ENCODE assay signal across 24 mouse cellular contexts in genomic region chr3:110132289-110132688, GRCm38 (mm10). TPM values are rescaled to one million over a fixed set of nuclear protein-coding genes. Genes with fewer than 3 reads are reported as not detected.
A peak's percentile ranks its signal among the peaks of the same experiment; 100 is the strongest.
DNase-seq lines count a peak whose midpoint lies in the region; ATAC-seq lines count a peak whose summit lies in the region.
"Had no signal": no experiment of that assay in that cellular context is flagged by ENCODE, and none has a peak within 500 bp of the region (broad histone marks: within the 10 kb centered on the region; RNA-seq: fewer than 3 reads in every experiment).

No protein-coding gene starts in this region.

- WGBS in forebrain, embryonic 12.5 days = 71% methylated on average over 8 of the region's 8 CpGs
- 67% methylated on average over 8 of the region's 8 CpGs for whole genome bisulfite sequencing in forebrain, embryonic 16.5 days
- 65% methylated on average over 8 of the region's 8 CpGs for WGBS in forebrain, embryonic 15.5 days
- 58% methylated on average over 8 of the region's 8 CpGs for WGBS in midbrain, embryonic 12.5 days
- WGBS in neural tube, embryonic 14.5 days = 35% methylated on average over 8 of the region's 8 CpGs

- peaks cover 7% of the 10 kb centered on the region; the same call in 1 of the 2 replicates for H3K4me1 ChIP-seq in forebrain, embryonic 12.5 days
- H3K4me1 ChIP-seq in forebrain, embryonic 16.5 days (replicated peaks; ENCODE audit: control insufficient read depth, insufficient read depth, low read length) = peaks cover 7% of the 10 kb centered on the region
- peaks cover 8% of the 10 kb centered on the region; the same call in 1 of the 2 replicates for H3K4me1 ChIP-seq in forebrain, embryonic 15.5 days
- H3K4me1 ChIP-seq in midbrain, embryonic 12.5 days = peaks cover 6% of the 10 kb centered on the region
- peaks cover 5% of the 10 kb centered on the region for H3K4me1 ChIP-seq in neural tube, embryonic 14.5 days (ENCODE audit: control insufficient read depth, insufficient read depth, low read length)
- H3K4me1 ChIP-seq: heart, embryonic 15.5 days; liver, embryonic 12.5 days; stomach, embryonic 15.5 days had no signal

- peak; percentile 50; the same call in 1 of the 2 replicates for ATAC-seq in forebrain, embryonic 12.5 days (ENCODE audit: low FRiP score)
- ATAC-seq in forebrain, embryonic 16.5 days = no peak
- 0 out of 2 replicates have a peak, but pooled peaks have one; percentile 46 for ATAC-seq in forebrain, embryonic 15.5 days (replicated peaks)
- peak; percentile 69 for ATAC-seq in midbrain, embryonic 12.5 days (ENCODE audit: low FRiP score, low read depth)
- peak; percentile 67; the same call in 1 of the 2 replicates for ATAC-seq in neural tube, embryonic 14.5 days (ENCODE audit: low read depth)
- ATAC-seq: intestine, embryonic 16.5 days; liver, embryonic 12.5 days had no signal

- no peak overlapping the region for H3K9ac ChIP-seq in forebrain, embryonic 12.5 days
- H3K9ac ChIP-seq in forebrain, embryonic 16.5 days (replicated peaks; ENCODE audit: low read depth, low read length) = no peak overlapping the region
- H3K9ac ChIP-seq in forebrain, embryonic 15.5 days (replicated peaks) = no peak overlapping the region
- H3K9ac ChIP-seq in midbrain, embryonic 12.5 days (replicated peaks) = no peak overlapping the region
- H3K9ac ChIP-seq in neural tube, embryonic 14.5 days (replicated peaks; ENCODE audit: low read depth, low read length) = no peak overlapping the region
- H3K9ac ChIP-seq: heart, embryonic 15.5 days; limb, embryonic 12.5 days; liver, embryonic 12.5 days; lung, embryonic 14.5 days; stomach, embryonic 15.5 days had no signal

- no peaks in the 10 kb centered on the region for H3K27me3 ChIP-seq in forebrain, embryonic 12.5 days
- H3K27me3 ChIP-seq in forebrain, embryonic 16.5 days (replicated peaks; ENCODE audit: control insufficient read depth, insufficient read depth, low read length) = no peaks in the 10 kb centered on the region
- no peaks in the 10 kb centered on the region for H3K27me3 ChIP-seq in forebrain, embryonic 15.5 days
- no peaks in the 10 kb centered on the region for H3K27me3 ChIP-seq in midbrain, embryonic 12.5 days
- no peaks in the 10 kb centered on the region for H3K27me3 ChIP-seq in neural tube, embryonic 14.5 days (ENCODE audit: control insufficient read depth, insufficient read depth, low read length)
- H3K27me3 ChIP-seq: heart, embryonic 15.5 days; liver, embryonic 12.5 days; stomach, embryonic 15.5 days had no signal

- no peak overlapping the region for H3K27ac ChIP-seq in forebrain, embryonic 12.5 days
- H3K27ac ChIP-seq in forebrain, embryonic 16.5 days (ENCODE audit: low read length) = no peak overlapping the region
- no peak overlapping the region for H3K27ac ChIP-seq in forebrain, embryonic 15.5 days (replicated peaks)
- H3K27ac ChIP-seq in midbrain, embryonic 12.5 days (replicated peaks) = peak overlapping the region; percentile 30; the same call in 1 of the 2 replicates
- no peak overlapping the region for H3K27ac ChIP-seq in neural tube, embryonic 14.5 days (ENCODE audit: low read depth, low read length)
- H3K27ac ChIP-seq: gastrocnemius, adult 2 months; heart, embryonic 15.5 days; limb, embryonic 12.5 days; liver, embryonic 12.5 days; stomach, embryonic 15.5 days had no signal

- H3K9me3 ChIP-seq in forebrain, embryonic 12.5 days = no peaks in the 10 kb centered on the region
- no peaks in the 10 kb centered on the region for H3K9me3 ChIP-seq in forebrain, embryonic 16.5 days (ENCODE audit: control insufficient read depth, low read length)
- H3K9me3 ChIP-seq in forebrain, embryonic 15.5 days = no peaks in the 10 kb centered on the region
- no peaks in the 10 kb centered on the region for H3K9me3 ChIP-seq in midbrain, embryonic 12.5 days
- no peaks in the 10 kb centered on the region for H3K9me3 ChIP-seq in neural tube, embryonic 14.5 days (ENCODE audit: control insufficient read depth, low read length)
- H3K9me3 ChIP-seq: heart, embryonic 15.5 days; limb, embryonic 12.5 days; liver, embryonic 12.5 days; stomach, embryonic 15.5 days had no signal

- H3K36me3 ChIP-seq in forebrain, embryonic 12.5 days (replicated peaks) = no peaks in the 10 kb centered on the region
- no peaks in the 10 kb centered on the region for H3K36me3 ChIP-seq in forebrain, embryonic 16.5 days (ENCODE audit: control insufficient read depth, insufficient read depth)
- no peaks in the 10 kb centered on the region for H3K36me3 ChIP-seq in forebrain, embryonic 15.5 days
- no peaks in the 10 kb centered on the region for H3K36me3 ChIP-seq in midbrain, embryonic 12.5 days
- no peaks in the 10 kb centered on the region for H3K36me3 ChIP-seq in neural tube, embryonic 14.5 days (ENCODE audit: control insufficient read depth, insufficient read depth, low read length)
- H3K36me3 ChIP-seq: G1E; heart, embryonic 15.5 days; limb, embryonic 12.5 days; liver, embryonic 12.5 days; stomach, embryonic 15.5 days had no signal

- no peak for DNase-seq in gastrocnemius, postnatal 25 days
- no peak for DNase-seq in T-cell, adult 2 months (ENCODE audit: low spot score)
- no peak for DNase-seq in adrenal gland, postnatal 10 days
- DNase-seq: adrenal gland, postnatal 36 days; cerebellum, adult 18-20 months; cerebellum, postnatal 25 days; gastrocnemius, adult 2 months; heart, adult 11 months; heart, postnatal 4 days; kidney, postnatal 36 days; lung, embryonic 14.5 days; lung, postnatal 36 days; thymus, adult 2 months had no signal

- H3K4me2 ChIP-seq in forebrain, embryonic 12.5 days = no peak overlapping the region
- H3K4me2 ChIP-seq in forebrain, embryonic 16.5 days (ENCODE audit: low read length) = no peak overlapping the region
- H3K4me2 ChIP-seq in forebrain, embryonic 15.5 days (replicated peaks) = no peak overlapping the region
- H3K4me2 ChIP-seq in midbrain, embryonic 12.5 days (replicated peaks) = 0 out of 2 replicates have a peak overlapping the region, but pooled peaks have one; percentile 1
- no peak overlapping the region for H3K4me2 ChIP-seq in neural tube, embryonic 14.5 days (ENCODE audit: low read depth, low read length)
- H3K4me2 ChIP-seq: heart, embryonic 15.5 days; limb, embryonic 12.5 days; liver, embryonic 12.5 days; lung, embryonic 14.5 days; stomach, embryonic 15.5 days had no signal

- no peak overlapping the region for H3K4me3 ChIP-seq in forebrain, embryonic 12.5 days (replicated peaks)
- no peak overlapping the region for H3K4me3 ChIP-seq in forebrain, embryonic 16.5 days (replicated peaks; ENCODE audit: low read length)
- no peak overlapping the region for H3K4me3 ChIP-seq in forebrain, embryonic 15.5 days
- H3K4me3 ChIP-seq in midbrain, embryonic 12.5 days = no peak overlapping the region
- H3K4me3 ChIP-seq in neural tube, embryonic 14.5 days (ENCODE audit: low read depth, low read length) = no peak overlapping the region
- H3K4me3 ChIP-seq: gastrocnemius, adult 2 months; heart, embryonic 15.5 days; limb, embryonic 12.5 days; liver, embryonic 12.5 days; stomach, embryonic 15.5 days had no signal

RNA-seq across cellular contexts. Expression of gene Ntng1, which starts 11.5 kb away (rescaled TPM):
- 5.0 and 5.2 TPM in 2 replicates for polyA plus RNA-seq in forebrain, embryonic 12.5 days (2016; fragmentation: Nextera tagmentation; extraction: Ambion mirVana)
- 5.6 and 10.7 TPM in 2 replicates for polyA plus RNA-seq in forebrain, embryonic 16.5 days (2015; fragmentation: Nextera tagmentation; extraction: Ambion mirVana)
- 11.4 and 16.6 TPM in 2 replicates for polyA plus RNA-seq in forebrain, embryonic 15.5 days (2015; fragmentation: Nextera tagmentation; extraction: Ambion mirVana)
- 6.9 and 9.9 TPM in 2 replicates for polyA plus RNA-seq in midbrain, embryonic 12.5 days (2016; fragmentation: Nextera tagmentation; extraction: Ambion mirVana)
- 18.0 and 22.5 TPM in 2 replicates for polyA plus RNA-seq in neural tube, embryonic 14.5 days (2014; fragmentation: Nextera tagmentation; extraction: Ambion mirVana)
- under 1 TPM; 0.13 to 0.35 TPM for total RNA-seq in gastrocnemius, postnatal 25 days (2021)
- total RNA-seq in adrenal gland, postnatal 10 days (2021) = 1 to 10 TPM; 1.2 to 2.4 TPM
- polyA plus RNA-seq: G1E had no signal
